Mouse (Mus musculus): ENCODE results near the gene Olfr1414.

- TF ChIP-seq CTCF (IDR thresholded peaks at IDR 0.05; ENCODE audit: insufficient read depth, low read depth, low read length) (no peak), POLR2A (IDR thresholded peaks at IDR 0.05; ENCODE audit: insufficient read depth, low read depth, low read length) (no peak)
Observed at GRCm38 (mm10) chr1:92539071-92539470, 20.6 kb upstream of the Olfr1414 start.
